Mouse (Mus musculus): Measurements from ENCODE around the gene Dnajb14. TPM values are rescaled to one million over a fixed set of nuclear protein-coding genes. Genes with fewer than 3 reads are reported as not detected.

Gene Dnajb14
- total and polyA plus RNA-seq, 3 experiments, result 2.8 to 7.0 (median 4.4) TPM

DNA sequence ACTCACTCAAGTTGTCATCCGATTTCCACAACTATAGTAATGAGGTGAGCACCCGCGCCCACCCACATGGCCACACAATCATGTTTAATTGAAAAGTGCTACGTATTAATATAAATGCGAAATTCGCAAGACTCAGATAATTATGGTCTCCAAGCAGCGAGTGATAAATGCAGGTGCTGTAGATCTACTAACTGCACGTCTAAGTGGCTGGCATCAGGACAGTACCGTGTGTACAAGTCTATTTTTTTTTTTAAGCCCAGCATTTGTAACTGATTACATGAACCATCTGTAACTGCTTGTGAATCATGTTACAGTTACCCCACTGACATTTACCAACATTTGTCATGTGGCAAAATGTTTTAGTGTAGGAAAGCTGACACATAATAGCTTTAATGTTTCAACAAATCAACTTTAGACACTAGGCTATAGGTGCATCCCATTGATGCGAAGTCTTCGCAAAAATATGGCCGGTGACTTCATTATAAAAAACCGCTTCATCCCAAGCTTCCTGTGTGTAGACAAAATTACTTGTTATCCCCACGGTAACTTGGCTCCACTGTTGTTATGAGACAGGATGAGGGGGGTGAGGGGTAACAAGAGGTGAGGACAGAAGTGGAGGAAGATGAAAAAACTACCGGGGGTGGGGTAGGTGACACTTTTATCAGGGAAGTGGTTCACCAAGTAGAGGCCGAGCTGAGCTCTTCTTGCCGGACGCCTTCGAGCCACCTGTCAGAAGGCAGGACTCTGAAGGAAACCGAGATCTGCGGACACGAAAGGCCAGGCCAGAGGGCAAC, 3.9 kb upstream of the Dnajb14 start:
- Histone ChIP-seq H3K4me2 (ENCODE audit: insufficient read depth, low read depth, poor library complexity, severe bottlenecking) (peak overlapping the region; percentile 70), H3K4me1 (ENCODE audit: control insufficient read depth in 1 of 2, insufficient read depth in 2 of 2) (peaks cover 0 to 24% of the 10 kb centered on the region in 2 experiments; a peak in 2 of 4 replicates), H3K27ac (ENCODE audit: insufficient read depth, low read depth) (peak overlapping the region; percentile 89), H3K36me3 (replicated peaks in 1 of 2; ENCODE audit: control insufficient read depth in 1 of 2, insufficient read depth in 1 of 2, low read length in 1 of 2) (peaks cover 10 to 19% of the 10 kb centered on the region in 2 experiments), H3K9me3 (replicated peaks; ENCODE audit: low read length) (peaks cover 6% of the 10 kb centered on the region), H3K27me3 (replicated peaks) (no peaks in the 10 kb centered on the region), H3K79me2 (replicated peaks; ENCODE audit: control insufficient read depth, extremely low read depth, insufficient read depth, poor library complexity, severe bottlenecking) (peaks cover 33% of the 10 kb centered on the region), H3K9ac (ENCODE audit: insufficient read depth, low read depth) (peak overlapping the region; percentile 76), H3K4me3 (replicated peaks in 1 of 3; ENCODE audit: low read depth in 2 of 3, low read length in 2 of 3, poor library complexity in 1 of 3) (peak overlapping the region; percentile 61 to 66 (median 65))
- dilution Hi-C loops (cut with MboI; ENCODE audit: extremely low pct_ligation_motif_present, extremely low pct_unique_long_range_greater_than_20kb, low sequenced_read_pairs) (no loop called here), in situ Hi-C loops (cut with MboI; ENCODE audit: low pct_ligation_motif_present, low pct_unique_long_range_greater_than_20kb, low sequenced_read_pairs) (loop anchor here (5.0 to 10.0 kb wide), 2 partner anchors 81 to 281 kb away; partner anchors contain the start of genes Mttp and Trmt10a)
- peak; percentile 85 for DNase-seq (ENCODE audit: extremely low read depth)
- TF ChIP-seq ZNF384 (IDR thresholded peaks at IDR 0.05; ENCODE audit: low read depth, low read length) (peak; percentile 53), EP300 (IDR thresholded peaks at IDR 0.05; ENCODE audit: low read length) (0 out of 2 replicates have a peak, but pooled peaks have one; percentile 11), ZMIZ1 (IDR thresholded peaks at IDR 0.05; ENCODE audit: low read depth, low read length) (no peak)

DNA sequence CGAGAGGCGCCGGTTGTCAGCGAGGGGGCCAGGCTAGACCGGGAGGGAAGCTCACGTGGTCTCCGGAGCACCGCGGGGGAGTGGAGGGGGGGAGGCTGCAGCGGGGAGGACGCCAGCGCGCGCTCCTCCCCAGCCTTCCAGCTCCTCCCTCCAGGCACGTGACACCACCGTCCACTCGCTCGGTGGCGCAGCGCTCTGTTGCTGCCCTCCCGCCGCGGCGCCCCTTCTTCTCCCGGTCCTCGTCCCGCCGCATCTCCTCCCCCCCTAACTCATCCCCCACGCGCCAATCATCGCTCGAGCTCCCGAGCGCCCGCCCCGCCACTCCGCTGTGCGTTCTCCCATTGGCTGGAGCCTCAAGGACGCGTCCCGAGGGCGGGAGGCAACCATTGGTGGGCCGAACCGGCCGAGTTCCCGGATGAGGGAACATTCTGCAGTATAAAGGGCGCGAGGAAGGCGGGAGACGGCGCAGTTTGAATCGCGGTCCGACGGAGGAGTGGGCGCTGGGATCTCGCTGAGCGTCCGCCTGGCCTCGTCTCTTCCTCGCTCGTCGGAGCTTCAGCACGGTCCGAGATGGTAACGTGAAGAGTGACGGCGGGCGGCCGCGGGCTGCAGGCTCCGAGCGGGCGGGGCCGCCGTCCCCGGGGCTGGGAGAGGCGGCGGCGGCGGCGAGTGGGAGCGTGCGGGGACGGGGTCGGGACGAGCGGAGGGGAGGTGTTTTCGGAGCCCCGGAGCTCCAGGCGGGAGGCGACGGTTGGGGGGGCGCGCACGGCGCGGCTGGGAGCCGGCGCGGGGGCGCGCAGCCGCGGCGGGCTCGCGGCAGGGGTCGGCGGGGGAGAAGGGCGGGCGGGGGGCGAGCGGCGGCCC, 3.1 kb upstream of the Dnajb14 start, which contains the start of gene H2afz:
H2afz (plus strand) TSS at position 364 of the 864 bp plus-strand sequence.
- no peaks in the 10 kb centered on the region for H3K27me3 ChIP-seq (replicated peaks)
- H3K4me2 ChIP-seq (ENCODE audit: insufficient read depth, low read depth, poor library complexity, severe bottlenecking), result peak within 1 kb of the TSS; percentile 70
- in situ Hi-C loops (cut with MboI; ENCODE audit: low pct_ligation_motif_present, low pct_unique_long_range_greater_than_20kb, low sequenced_read_pairs) (loop anchor here (5.0 to 10.0 kb wide), 2 partner anchors 82 to 280 kb away; partner anchors contain the start of genes Mttp and Trmt10a), dilution Hi-C loops (cut with MboI; ENCODE audit: extremely low pct_ligation_motif_present, extremely low pct_unique_long_range_greater_than_20kb, low sequenced_read_pairs) (no loop called here)
- H3K79me2 ChIP-seq (replicated peaks; ENCODE audit: control insufficient read depth, extremely low read depth, insufficient read depth, poor library complexity, severe bottlenecking), result peaks cover 36% of the 10 kb centered on the region
- H3K27ac ChIP-seq (ENCODE audit: insufficient read depth, low read depth), result peak within 1 kb of the TSS; percentile 90
- peaks cover 2 to 32% of the 10 kb centered on the region in 2 experiments for H3K4me1 ChIP-seq (ENCODE audit: control insufficient read depth in 1 of 2, insufficient read depth in 2 of 2)
- H3K9ac ChIP-seq (ENCODE audit: insufficient read depth, low read depth), result peak within 1 kb of the TSS; percentile 98
- peaks cover 10 to 19% of the 10 kb centered on the region in 2 experiments for H3K36me3 ChIP-seq (replicated peaks in 1 of 2; ENCODE audit: control insufficient read depth in 1 of 2, insufficient read depth in 1 of 2, low read length in 1 of 2)
- H3K9me3 ChIP-seq (replicated peaks; ENCODE audit: low read length), result peaks cover 6% of the 10 kb centered on the region
- peak within 1 kb of the TSS; percentile 66 to 90 (median 84) for H3K4me3 ChIP-seq (replicated peaks in 1 of 3; ENCODE audit: low read depth in 2 of 3, low read length in 2 of 3, poor library complexity in 1 of 3)
- DNase-seq (ENCODE audit: extremely low read depth), result peak; percentile 100
- TF ChIP-seq MAFK (IDR thresholded peaks at IDR 0.05; ENCODE audit: insufficient replicate concordance, low read length) (no peak; the same call in 1 of the 2 replicates), NRF1 (IDR thresholded peaks at IDR 0.05; ENCODE audit: low read depth, low read length) (peak; percentile 68), TBP (conservative IDR thresholded peaks at IDR 0.05; ENCODE audit: low read depth, low read length) (peak; percentile 97), MAX (IDR thresholded peaks at IDR 0.05; ENCODE audit: low read length) (peak; percentile 97), USF2 (conservative IDR thresholded peaks at IDR 0.05; ENCODE audit: low read depth, low read length) (peak; percentile 94), KAT2A (IDR thresholded peaks at IDR 0.05; ENCODE audit: insufficient replicate concordance, low read length) (peak; percentile 84), JUND (conservative IDR thresholded peaks at IDR 0.05; ENCODE audit: low read depth, low read length) (no peak), GABPA (IDR thresholded peaks at IDR 0.05; ENCODE audit: insufficient replicate concordance, low read depth, low read length) (no peak), ZMIZ1 (IDR thresholded peaks at IDR 0.05; ENCODE audit: low read depth, low read length) (peak; percentile 99), RCOR1 (conservative IDR thresholded peaks at IDR 0.05; ENCODE audit: low read depth, low read length) (no peak; the same call in 1 of the 2 replicates), EP300 (IDR thresholded peaks at IDR 0.05; ENCODE audit: low read length) (no peak), MAZ (IDR thresholded peaks at IDR 0.05; ENCODE audit: low read depth, low read length) (peak; percentile 87), CHD2 (IDR thresholded peaks at IDR 0.05; ENCODE audit: low read length) (peak; percentile 95), UBTF (IDR thresholded peaks at IDR 0.05; ENCODE audit: low read depth, low read length) (no peak; the same call in none of the 2 replicates), E2F4 (IDR thresholded peaks at IDR 0.05; ENCODE audit: insufficient replicate concordance, low read depth, low read length) (peak; percentile 94), ELF1 (IDR thresholded peaks at IDR 0.05; ENCODE audit: low read depth, low read length) (peak; percentile 90), ZKSCAN1 (IDR thresholded peaks at IDR 0.05; ENCODE audit: borderline replicate concordance, low read depth, low read length) (no peak), TCF12 (IDR thresholded peaks at IDR 0.05; ENCODE audit: low read depth, low read length) (peak; percentile 97), POLR2A (IDR thresholded peaks at IDR 0.05; ENCODE audit: low read depth, low read length) (peak; percentile 99), RAD21 (IDR thresholded peaks at IDR 0.05; ENCODE audit: low read depth, low read length) (no peak; the same call in none of the 2 replicates), JUN (IDR thresholded peaks at IDR 0.05; ENCODE audit: insufficient read depth, low read depth, low read length) (no peak), IRF4 (IDR thresholded peaks at IDR 0.05; ENCODE audit: low read depth, low read length) (peak; percentile 39), POLR2AphosphoS2 (IDR thresholded peaks at IDR 0.05; ENCODE audit: low read depth, low read length) (peak; percentile 99), PAX5 (IDR thresholded peaks at IDR 0.05; ENCODE audit: low read length) (no peak), MEF2A (IDR thresholded peaks at IDR 0.05; ENCODE audit: borderline replicate concordance, low read depth, low read length) (peak; percentile 71), NELFE (IDR thresholded peaks at IDR 0.05; ENCODE audit: low read depth, low read length) (peak; percentile 100)

All from CH12.LX (cell line).